Mouse (Mus musculus) spleen, adult 18-20 months (tissue): ENCODE data around the gene Thy1.

ENCODE experiments used
- DNase-seq, 2 experiments: peaks; one replicate each; pipeline ENCODE4 v3.0.0; 2022; ENCODE audit warnings: mixed read lengths in 2 of 2

Thy1 gene

GRCm38 (mm10) chr9:44033957-44034727 lies 9.0 kb upstream of the Thy1 start:
- no peak for DNase-seq

DNA sequence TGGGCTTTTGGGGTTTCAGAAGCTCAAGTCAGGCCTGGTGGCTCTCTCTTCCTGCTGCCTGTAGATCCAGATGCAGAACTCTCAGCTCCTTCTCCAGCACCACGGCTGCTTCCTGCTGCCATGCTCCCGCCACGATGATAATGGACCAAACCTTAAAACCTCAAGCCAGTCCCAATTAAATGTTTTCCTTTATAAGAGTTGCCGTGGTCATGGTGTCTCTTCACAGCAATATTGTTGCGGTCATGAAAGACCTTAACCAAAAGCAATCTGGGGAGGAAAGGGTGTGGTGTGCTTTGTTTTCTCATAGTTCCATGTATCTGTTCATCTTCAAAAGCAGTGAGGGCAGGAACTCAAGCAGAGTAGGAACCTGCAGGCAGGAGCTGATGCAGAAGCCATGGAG lies 6.1 kb upstream of the Thy1 start:
- DNase-seq: no peak

- DNase-seq: no peak
Measured at GRCm38 (mm10) chr9:44041511-44042395, 1.4 kb upstream of the Thy1 start.

DNA sequence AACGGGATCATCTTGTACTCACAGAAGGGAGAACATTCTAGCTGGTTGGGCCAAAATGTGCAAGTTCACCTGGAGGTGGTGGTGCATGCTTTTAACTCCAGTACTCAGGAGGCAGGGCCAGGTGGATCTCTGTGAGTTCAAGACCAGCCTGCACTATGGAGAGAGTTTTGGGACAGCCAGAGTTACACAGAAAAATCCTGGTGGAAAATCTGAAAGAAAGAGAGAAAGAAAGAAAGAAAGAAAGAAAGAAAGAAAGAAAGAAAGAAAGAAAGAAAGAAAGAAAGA lies 846 bp upstream of the Thy1 start:
- no peak for DNase-seq

DNA sequence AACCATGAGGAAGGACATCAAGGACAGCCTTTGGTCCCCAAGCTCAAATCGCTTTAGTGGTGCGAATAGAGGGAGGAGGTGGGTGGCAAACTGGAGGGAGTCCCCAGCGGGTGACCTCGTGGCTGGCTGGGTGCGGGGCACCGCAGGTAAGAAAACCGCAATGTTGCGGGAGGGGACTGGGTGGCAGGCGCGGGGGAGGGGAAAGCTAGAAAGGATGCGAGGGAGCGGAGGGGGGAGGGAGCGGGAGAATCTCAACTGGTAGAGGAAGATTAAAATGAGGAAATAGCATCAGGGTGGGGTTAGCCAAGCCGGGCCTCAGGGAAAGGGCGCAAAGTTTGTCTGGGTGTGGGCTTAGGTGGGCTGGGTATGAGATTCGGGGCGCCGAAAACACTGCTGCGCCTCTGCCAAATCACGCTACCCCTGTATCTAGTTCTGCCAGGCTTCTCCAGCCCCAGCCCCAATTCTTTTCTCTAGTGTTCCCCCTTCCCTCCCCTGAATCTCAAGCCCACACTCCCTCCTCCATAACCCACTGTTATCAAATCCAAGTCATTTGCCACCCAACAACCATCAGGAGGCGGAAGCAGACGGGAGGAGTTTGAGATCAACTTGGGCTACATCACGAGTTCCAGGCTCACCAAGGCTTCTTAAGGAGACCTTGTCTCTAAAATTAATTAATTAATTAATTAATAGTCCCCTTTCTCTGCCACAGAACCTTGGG lies 683 bp downstream of the Thy1 start:
- DNase-seq: no peak

GRCm38 (mm10) chr9:44044426-44045157 lies 1.4 kb downstream of the Thy1 start:
- DNase-seq: no peak

DNA sequence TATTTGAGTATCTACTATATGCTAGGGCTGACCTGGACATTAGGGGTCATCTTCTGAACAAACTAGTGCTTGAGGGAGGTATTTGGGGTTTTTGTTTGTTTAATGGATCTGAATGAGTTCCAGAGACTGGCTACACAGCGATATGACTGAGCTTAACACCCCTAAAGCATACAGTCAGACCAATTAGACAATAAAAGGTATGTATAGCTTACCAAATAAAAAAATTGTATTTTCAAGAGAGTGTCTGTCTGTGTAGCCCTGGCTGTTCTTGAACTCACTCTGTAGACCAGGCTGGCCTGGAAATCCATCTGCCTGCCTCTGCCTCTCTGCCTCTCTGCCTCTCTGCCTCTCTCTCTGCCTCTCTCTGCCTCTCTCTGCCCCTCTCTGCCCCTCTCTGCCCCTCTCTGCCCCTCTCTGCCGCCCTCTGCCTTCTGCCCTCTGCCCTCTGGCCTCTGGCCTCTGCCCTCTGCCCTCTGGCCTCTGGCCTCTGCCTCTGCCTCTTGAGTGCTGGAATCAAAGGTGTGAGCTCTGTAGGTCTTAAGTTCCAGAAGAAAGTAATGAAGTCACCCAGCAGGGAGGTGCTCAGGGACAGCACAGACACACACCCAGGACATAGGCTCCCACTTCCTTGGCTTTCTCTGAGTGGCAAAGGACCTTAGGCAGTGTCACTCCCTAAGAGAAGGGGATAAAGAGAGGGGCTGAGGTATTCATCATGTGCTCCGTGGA lies 2.1 kb downstream of the Thy1 start:
- no peak for DNase-seq

GRCm38 (mm10) chr9:44045884-44046272 lies 2.7 kb downstream of the Thy1 start:
- DNase-seq: no peak

DNA sequence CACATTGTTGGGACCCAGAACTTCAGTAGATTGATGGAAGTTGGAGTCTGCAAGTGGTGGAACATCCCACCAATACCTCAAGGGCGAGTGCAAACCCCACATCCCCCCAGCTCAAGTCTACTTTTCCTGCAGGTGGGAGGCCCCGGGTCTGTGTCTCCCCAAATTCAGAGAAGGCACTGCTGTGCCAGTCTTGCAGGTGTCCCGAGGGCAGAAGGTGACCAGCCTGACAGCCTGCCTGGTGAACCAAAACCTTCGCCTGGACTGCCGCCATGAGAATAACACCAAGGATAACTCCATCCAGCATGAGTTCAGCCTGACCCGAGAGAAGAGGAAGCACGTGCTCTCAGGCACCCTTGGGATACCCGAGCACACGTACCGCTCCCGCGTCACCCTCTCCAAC lies 3.2 kb downstream of the Thy1 start:
- DNase-seq: no peak

- no peak for DNase-seq
Measured at GRCm38 (mm10) chr9:44047071-44047470, 3.9 kb downstream of the Thy1 start.

DNA sequence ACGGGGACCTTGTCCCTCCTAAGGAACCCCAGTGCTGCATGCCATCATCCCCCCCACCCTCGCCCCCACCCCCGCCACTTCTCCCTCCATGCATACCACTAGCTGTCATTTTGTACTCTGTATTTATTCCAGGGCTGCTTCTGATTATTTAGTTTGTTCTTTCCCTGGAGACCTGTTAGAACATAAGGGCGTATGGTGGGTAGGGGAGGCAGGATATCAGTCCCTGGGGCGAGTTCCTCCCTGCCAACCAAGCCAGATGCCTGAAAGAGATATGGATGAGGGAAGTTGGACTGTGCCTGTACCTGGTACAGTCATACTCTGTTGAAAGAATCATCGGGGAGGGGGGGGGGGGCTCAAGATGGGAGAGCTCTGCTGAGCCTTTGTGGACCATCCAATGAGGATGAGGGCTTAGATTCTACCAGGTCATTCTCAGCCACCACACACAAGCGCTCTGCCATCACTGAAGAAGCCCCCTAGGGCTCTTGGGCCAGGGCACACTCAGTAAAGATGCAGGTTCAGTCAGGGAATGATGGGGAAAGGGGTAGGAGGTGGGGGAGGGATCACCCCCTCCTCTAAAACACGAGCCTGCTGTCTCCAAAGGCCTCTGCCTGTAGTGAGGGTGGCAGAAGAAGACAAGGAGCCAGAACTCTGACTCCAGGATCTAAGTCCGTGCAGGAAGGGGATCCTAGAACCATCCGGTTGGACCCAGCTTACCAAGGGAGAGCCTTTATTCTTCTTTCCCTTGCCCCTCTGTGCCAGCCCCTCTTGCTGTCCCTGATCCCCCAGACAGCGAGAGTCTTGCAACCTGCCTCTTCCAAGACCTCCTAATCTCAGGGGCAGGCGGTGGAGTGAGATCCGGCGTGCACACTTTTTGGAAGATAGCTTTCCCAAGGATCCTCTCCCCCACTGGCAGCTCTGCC lies 4.6 kb downstream of the Thy1 start:
- no peak for DNase-seq

- no peak for DNase-seq
Measured at GRCm38 (mm10) chr9:44048541-44049380, 5.6 kb downstream of the Thy1 start.

GRCm38 (mm10) chr9:44049381-44050165 lies 6.4 kb downstream of the Thy1 start:
- no peak for DNase-seq

DNA sequence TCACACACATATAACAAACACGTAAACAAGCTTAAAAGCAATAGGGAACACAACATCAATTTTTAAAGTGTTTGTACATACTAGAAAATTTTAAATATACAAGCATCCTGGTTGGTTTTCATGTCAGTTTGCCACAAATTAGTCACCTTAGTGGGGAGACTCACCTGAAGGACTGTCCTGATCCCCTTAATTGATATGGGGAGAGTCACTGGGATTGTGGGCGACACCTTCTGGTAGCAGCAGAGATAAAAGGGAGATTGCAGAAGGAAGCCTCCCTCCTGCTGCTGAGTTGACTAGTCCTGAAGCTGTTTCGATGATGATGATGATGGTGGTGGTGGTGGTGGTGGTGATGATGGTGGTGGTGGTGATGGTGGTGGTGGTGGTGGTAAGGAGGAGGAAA lies 9.7 kb downstream of the Thy1 start:
- DNase-seq: no peak

GRCm38 (mm10) chr9:44053936-44054335 lies 10.8 kb downstream of the Thy1 start:
- DNase-seq: no peak

- DNase-seq: no peak
Measured at GRCm38 (mm10) chr9:44058606-44059005, 15.4 kb downstream of the Thy1 start.

GRCm38 (mm10) chr9:44065177-44065576 lies 22.0 kb downstream of the Thy1 start:
- no peak for DNase-seq

GRCm38 (mm10) chr9:44066785-44067225 lies 23.6 kb downstream of the Thy1 start, which contains the start of gene Usp2:
Gene Usp2 (plus strand): TSS chr9:44067021.
- DNase-seq: peak; percentile 93 to 98
